Mouse (Mus musculus) urinary bladder, adult 2 months (tissue): ENCODE data around the gene Ifi202b. TPM values are rescaled to one million over a fixed set of nuclear protein-coding genes. Genes with fewer than 3 reads are reported as not detected.
"Not testable (repeated sequence)": the region's sequence is repeated elsewhere in the genome, so short reads cannot be mapped to it uniquely, and the experiment has no call there.

Source experiments
- DNase-seq: peaks from one replicate; pipeline ENCODE4 v3.0.0; 2022; ENCODE audit warnings: low spot score
- polyA plus RNA-seq: library from polyadenylated mRNA; depleted of rRNA; stranded (reverse); fragments of >200 nt; gene quantifications from 2 replicates; pipeline ENCODE4 v1.2.3, GENCODE M21; 2012; rRNA removed

Ifi202b gene
- not detected in 2 replicates for polyA plus RNA-seq

GRCm38 (mm10) chr1:173982694-173983305 is at the start of gene Ifi202b:
Gene Ifi202b, minus strand, starts transcription at chr1:173982744.
- DNase-seq, result not testable (repeated sequence)

- DNase-seq, result no peak
These were observed 49.2 kb upstream of the Ifi202b start, which contains the start of gene Ifi205 for GRCm38 (mm10) chr1:174031698-174032097. Gene Ifi205, minus strand, starts transcription at chr1:174031810.

GRCm38 (mm10) chr1:174007050-174007449 is 24.5 kb upstream of the Ifi202b start:
- not testable (repeated sequence) for DNase-seq

- not testable (repeated sequence) for DNase-seq
These were observed 22.0 kb upstream of the Ifi202b start for GRCm38 (mm10) chr1:174004352-174005109.

GRCm38 (mm10) chr1:173995003-173995402 is 12.5 kb upstream of the Ifi202b start:
- DNase-seq, result no peak

- not testable (repeated sequence) for DNase-seq
These were observed 1.5 kb downstream of the Ifi202b start for GRCm38 (mm10) chr1:173981038-173981437.

GRCm38 (mm10) chr1:173977622-173978021 is 4.9 kb downstream of the Ifi202b start:
- DNase-seq, result no peak

- DNase-seq, result no peak
These were observed 9.4 kb downstream of the Ifi202b start for GRCm38 (mm10) chr1:173973111-173973510.

GRCm38 (mm10) chr1:173961491-173961890 is 21.1 kb downstream of the Ifi202b start:
- not testable (repeated sequence) for DNase-seq

- DNase-seq, result not testable (repeated sequence)
These were observed 22.5 kb downstream of the Ifi202b start for GRCm38 (mm10) chr1:173959998-173960397.

GRCm38 (mm10) chr1:173955839-173956527 is 26.6 kb downstream of the Ifi202b start:
- DNase-seq, result not testable (repeated sequence)

GRCm38 (mm10) chr1:173955071-173955796 is 27.3 kb downstream of the Ifi202b start:
- no peak for DNase-seq

- no peak for DNase-seq
These were observed 29.0 kb downstream of the Ifi202b start for GRCm38 (mm10) chr1:173953563-173953962.

GRCm38 (mm10) chr1:173949044-173949443 is 33.5 kb downstream of the Ifi202b start:
- DNase-seq, result not testable (repeated sequence)

GRCm38 (mm10) chr1:173942780-173943066 is 39.8 kb downstream of the Ifi202b start:
- not testable (repeated sequence) for DNase-seq

GRCm38 (mm10) chr1:173941924-173942779 is 40.4 kb downstream of the Ifi202b start, which contains the start of the genes Mndal and Ifi203:
Gene Mndal, minus strand, starts transcription at chr1:173942491.
Gene Ifi203, minus strand, starts transcription at chr1:173942672.
- not testable (repeated sequence) for DNase-seq

GRCm38 (mm10) chr1:173941522-173941921 is 41.0 kb downstream of the Ifi202b start:
- DNase-seq, result not testable (repeated sequence)

- DNase-seq, result not testable (repeated sequence)
These were observed 63.3 kb downstream of the Ifi202b start for GRCm38 (mm10) chr1:173919279-173919678.

GRCm38 (mm10) chr1:173914559-173914958 is 68.0 kb downstream of the Ifi202b start:
- no peak for DNase-seq

- not testable (repeated sequence) for DNase-seq
These were observed 69.2 kb downstream of the Ifi202b start for GRCm38 (mm10) chr1:173913256-173913791.
